Mouse (Mus musculus) embryonic facial prominence, embryonic 11.5 days (tissue): ENCODE measurements at regions not wholly inside any gene's neighbourhood (a gene's known extent, or its start where the extent isn't known, plus 50 kb on each side); places are given as distances from the start of the nearest gene placed in this dataset.
A peak's percentile ranks its signal among the peaks of the same experiment; 100 is the strongest.

ENCODE experiments used
- ATAC-seq: fragments of 200-750 bp; cut with Nextera tagmentation; replicated peaks from 2 replicates; pipeline ENCODE4 v1.8.0; 2017; ENCODE audit warnings: low read depth; ENCODE audit not compliant: insufficient number of reproducible peaks, low FRiP score, low TSS enrichment
- DNase-seq: peaks from one replicate; pipeline ENCODE4 v3.0.0-alpha.2; 2015; ENCODE audit warnings: low spot score
- H3K27ac ChIP-seq: fragments of 300-500 bp; sonication (generic); replicated peaks from 2 replicates; pipeline ENCODE4 v1.5.1; 2014; ENCODE audit warnings: mild to moderate bottlenecking, low read depth, low read length, control low read depth
- H3K27me3 ChIP-seq: fragments of 300-500 bp; sonication (generic); 2 replicates; pipeline ENCODE4 v1.6.1; 2014; ENCODE audit warnings: mild to moderate bottlenecking, low read length, moderate library complexity, mixed read lengths; ENCODE audit not compliant: control insufficient read depth, insufficient read depth
- H3K36me3 ChIP-seq: fragments of 300-500 bp; sonication (generic); replicated peaks from 2 replicates; pipeline ENCODE4 v1.6.1; 2014; ENCODE audit warnings: low read depth, mild to moderate bottlenecking, low read length, moderate library complexity, mixed read lengths; ENCODE audit not compliant: control insufficient read depth, insufficient read depth
- H3K4me1 ChIP-seq: fragments of 300-500 bp; sonication (generic); 2 replicates; pipeline ENCODE4 v1.6.1; 2014; ENCODE audit warnings: low read length, mixed read lengths; ENCODE audit not compliant: control insufficient read depth, insufficient read depth
- H3K4me2 ChIP-seq: fragments of 300-500 bp; sonication (generic); 2 replicates; pipeline ENCODE4 v1.6.1; 2014; ENCODE audit warnings: low read depth, mild to moderate bottlenecking, control low read depth, low read length, moderate library complexity
- H3K4me3 ChIP-seq: fragments of 300-500 bp; sonication (generic); 2 replicates; pipeline ENCODE4 v1.5.1; 2014; ENCODE audit warnings: low read depth, low read length, control low read depth
- H3K9ac ChIP-seq: fragments of 300-500 bp; sonication (generic); replicated peaks from 2 replicates; pipeline ENCODE4 v1.6.1; 2014; ENCODE audit warnings: mild to moderate bottlenecking, control low read depth, low read length
- H3K9me3 ChIP-seq: fragments of 300-500 bp; sonication (generic); replicated peaks from 2 replicates; pipeline ENCODE4 v1.6.1; 2016; ENCODE audit warnings: mild to moderate bottlenecking, low read length, inconsistent platforms, mixed read lengths; ENCODE audit not compliant: control insufficient read depth
- WGBS: fragments of 180-500 bp; shearing (Covaris S2); extraction: QIAGEN DNeasy Blood & Tissue Kit; methylation state at CpG from one replicate; pipeline ENCODE4 v1.1.7; 2014; 5-methylcytosine and 5-hydroxymethylcytosine counted together

GRCm38 (mm10) chr11:112303091-112303490, 478.9 kb upstream of the Sox9 start:
- no peaks in the 10 kb centered on the region for H3K36me3 ChIP-seq
- no peak overlapping the region for H3K4me2 ChIP-seq
- WGBS, result 68% methylated on average over 2 of the region's 2 CpGs
- no peaks in the 10 kb centered on the region for H3K4me1 ChIP-seq
- no peak overlapping the region for H3K27ac ChIP-seq
- DNase-seq (no peak), ATAC-seq (no peak)
- H3K9me3 ChIP-seq, result no peaks in the 10 kb centered on the region
- no peak overlapping the region for H3K9ac ChIP-seq
- no peak overlapping the region for H3K4me3 ChIP-seq
- H3K27me3 ChIP-seq, result no peaks in the 10 kb centered on the region

GRCm38 (mm10) chr11:112325850-112326249, 456.2 kb upstream of the Sox9 start:
- Histone ChIP-seq H3K9me3 (no peaks in the 10 kb centered on the region), H3K4me1 (no peaks in the 10 kb centered on the region), H3K27me3 (no peaks in the 10 kb centered on the region), H3K4me2 (no peak overlapping the region), H3K9ac (no peak overlapping the region), H3K4me3 (no peak overlapping the region), H3K27ac (no peak overlapping the region), H3K36me3 (no peaks in the 10 kb centered on the region)
- no peak for DNase-seq
- WGBS, result 92% methylated on average over 4 of the region's 4 CpGs
- no peak for ATAC-seq

GRCm38 (mm10) chr11:112327606-112328005, 454.4 kb upstream of the Sox9 start:
- Histone ChIP-seq H3K4me2 (no peak overlapping the region), H3K4me1 (no peaks in the 10 kb centered on the region), H3K36me3 (no peaks in the 10 kb centered on the region), H3K27ac (no peak overlapping the region), H3K9ac (no peak overlapping the region), H3K27me3 (no peaks in the 10 kb centered on the region), H3K9me3 (no peaks in the 10 kb centered on the region), H3K4me3 (no peak overlapping the region)
- DNase-seq (no peak), ATAC-seq (no peak)
- WGBS, result 56% methylated on average over 4 of the region's 4 CpGs

GRCm38 (mm10) chr11:112345133-112345532, 436.9 kb upstream of the Sox9 start:
- ATAC-seq (no peak), DNase-seq (no peak)
- H3K27ac ChIP-seq, result no peak overlapping the region
- no peaks in the 10 kb centered on the region for H3K4me1 ChIP-seq
- H3K4me3 ChIP-seq, result no peak overlapping the region
- WGBS, result 39% methylated on average over 6 of the region's 6 CpGs
- no peaks in the 10 kb centered on the region for H3K36me3 ChIP-seq
- no peak overlapping the region for H3K4me2 ChIP-seq
- no peak overlapping the region for H3K9ac ChIP-seq
- H3K27me3 ChIP-seq, result no peaks in the 10 kb centered on the region
- H3K9me3 ChIP-seq, result no peaks in the 10 kb centered on the region

GRCm38 (mm10) chr11:112345586-112345985, 436.4 kb upstream of the Sox9 start:
- H3K9me3 ChIP-seq, result no peaks in the 10 kb centered on the region
- H3K27me3 ChIP-seq, result no peaks in the 10 kb centered on the region
- no peak overlapping the region for H3K4me3 ChIP-seq
- H3K4me2 ChIP-seq, result no peak overlapping the region
- peak; percentile 24 for DNase-seq
- H3K27ac ChIP-seq, result no peak overlapping the region
- no peaks in the 10 kb centered on the region for H3K36me3 ChIP-seq
- no peaks in the 10 kb centered on the region for H3K4me1 ChIP-seq
- ATAC-seq, result no peak
- no peak overlapping the region for H3K9ac ChIP-seq
- 9% methylated on average over 3 of the region's 3 CpGs for WGBS

- DNase-seq (no peak), ATAC-seq (no peak)
- Histone ChIP-seq H3K4me3 (no peak overlapping the region), H3K9me3 (no peaks in the 10 kb centered on the region), H3K4me2 (no peak overlapping the region), H3K4me1 (no peaks in the 10 kb centered on the region), H3K9ac (no peak overlapping the region), H3K27me3 (no peaks in the 10 kb centered on the region), H3K36me3 (no peaks in the 10 kb centered on the region), H3K27ac (no peak overlapping the region)
- WGBS, result 83% methylated on average over 3 of the region's 3 CpGs
Measured at GRCm38 (mm10) chr11:112346089-112346488, 435.9 kb upstream of the Sox9 start.

- Histone ChIP-seq H3K36me3 (no peaks in the 10 kb centered on the region), H3K27me3 (no peaks in the 10 kb centered on the region), H3K4me2 (no peak overlapping the region), H3K27ac (no peak overlapping the region), H3K4me1 (no peaks in the 10 kb centered on the region), H3K4me3 (no peak overlapping the region), H3K9me3 (no peaks in the 10 kb centered on the region), H3K9ac (no peak overlapping the region)
- DNase-seq, result no peak
- no peak for ATAC-seq
- 66% methylated on average over 7 of the region's 7 CpGs for WGBS
Measured at GRCm38 (mm10) chr11:112346532-112346931, 435.5 kb upstream of the Sox9 start.

GRCm38 (mm10) chr11:112355311-112355710, 426.7 kb upstream of the Sox9 start:
- H3K9me3 ChIP-seq, result no peaks in the 10 kb centered on the region
- DNase-seq (no peak), ATAC-seq (no peak)
- no peak overlapping the region for H3K27ac ChIP-seq
- H3K27me3 ChIP-seq, result no peaks in the 10 kb centered on the region
- no peaks in the 10 kb centered on the region for H3K36me3 ChIP-seq
- 94% methylated on average over 3 of the region's 3 CpGs for WGBS
- H3K9ac ChIP-seq, result no peak overlapping the region
- no peak overlapping the region for H3K4me2 ChIP-seq
- H3K4me1 ChIP-seq, result no peaks in the 10 kb centered on the region
- no peak overlapping the region for H3K4me3 ChIP-seq
